Mouse (Mus musculus) heart, postnatal 25 days (tissue): ENCODE measurements around the gene Zcchc9. TPM values are rescaled to one million over a fixed set of nuclear protein-coding genes. Genes with fewer than 3 reads are reported as not detected.
"Not testable (repeated sequence)": the region's sequence is repeated elsewhere in the genome, so short reads cannot be mapped to it uniquely, and the experiment has no call there.

Source experiments
- DNase-seq: peaks from one replicate; pipeline ENCODE4 v3.0.0; 2022; ENCODE audit warnings: low spot score
- intact Hi-C: fragments of 180-260 bp; cut with DNase I; formaldehyde crosslinking; loops from one replicate; pipeline ENCODE4 v1.15.1; 2025
- microRNA-seq: library from miRNA; unstranded; fragments of <30 nt; microRNA quantifications from one replicate; pipeline ENCODE4 v1.2.0, GENCODE M21; 2022
- total RNA-seq, 2 experiments: library from RNA; stranded (reverse); gene quantifications; 2 replicates each; pipeline ENCODE4 v1.2.3; 2021

Zcchc9 gene
- total RNA-seq, 2 experiments from 2014 or later = 13.6 to 18.9 TPM

GRCm38 (mm10) chr13:91765627-91766026 lies 41.9 kb downstream of the Zcchc9 start:
- no peak for DNase-seq
- intact Hi-C loops = no loop called here

- intact Hi-C loops, DNase-seq: not testable (repeated sequence)
These were observed 43.9 kb downstream of the Zcchc9 start for GRCm38 (mm10) chr13:91763654-91764053.

GRCm38 (mm10) chr13:91761654-91762445 lies 45.7 kb downstream of the Zcchc9 start:
- DNase-seq = no peak
- intact Hi-C loops = no loop called here

GRCm38 (mm10) chr13:91760302-91761050 lies 47.0 kb downstream of the Zcchc9 start:
- DNase-seq = no peak
- intact Hi-C loops = no loop called here

- intact Hi-C loops = no loop called here
- DNase-seq = no peak
These were observed 47.7 kb downstream of the Zcchc9 start for GRCm38 (mm10) chr13:91759791-91760190.

GRCm38 (mm10) chr13:91758316-91759048 lies 49.0 kb downstream of the Zcchc9 start:
- intact Hi-C loops = no loop called here
- no peak for DNase-seq

- intact Hi-C loops = no loop called here
- DNase-seq = no peak
These were observed 51.3 kb downstream of the Zcchc9 start for GRCm38 (mm10) chr13:91756230-91756629.

- DNase-seq = no peak
- intact Hi-C loops = no loop called here
These were observed 52.7 kb downstream of the Zcchc9 start for GRCm38 (mm10) chr13:91754762-91755161.

- intact Hi-C loops = no loop called here
- no peak for DNase-seq
These were observed 53.8 kb downstream of the Zcchc9 start for GRCm38 (mm10) chr13:91753724-91754123.

- no peak for DNase-seq
- intact Hi-C loops = no loop called here
These were observed 57.5 kb downstream of the Zcchc9 start for GRCm38 (mm10) chr13:91749981-91750380.

GRCm38 (mm10) chr13:91748401-91748800 lies 59.1 kb downstream of the Zcchc9 start:
- DNase-seq = no peak
- intact Hi-C loops = no loop called here

Small RNAs within 50 kb of the gene (microRNA-seq; reads per million reads assigned to microRNA genes)
- not detected for gene Gm27656

Other genes with a start within 250 kb of the Zcchc9 start
- gene Acot12, start 66.2 kb downstream of the Zcchc9 start, total RNA-seq = not detected
- gene Ckmt2, start 69.2 kb upstream of the Zcchc9 start, total RNA-seq = 1,000 to 10,000 TPM; 2,662 to 2,666 TPM